Mouse (Mus musculus) left cerebral cortex, postnatal 14 days (tissue): ENCODE data around the gene Trip4. TPM values are rescaled to one million over a fixed set of nuclear protein-coding genes. Genes with fewer than 3 reads are reported as not detected.
A peak's percentile ranks its signal among the peaks of the same experiment; 100 is the strongest.
"Not testable (repeated sequence)": the region's sequence is repeated elsewhere in the genome, so short reads cannot be mapped to it uniquely, and the experiment has no call there.

Experiments used
- DNase-seq, 2 experiments: peaks; one replicate each; pipeline ENCODE4 v3.0.0; 2021 to 2022; ENCODE audit warnings: low spot score in 2 of 2, mixed read lengths in 1 of 2
- intact Hi-C: fragments of 180-260 bp; cut with DNase I; formaldehyde crosslinking; loops from one replicate; pipeline ENCODE4 v1.15.1; 2025
- total RNA-seq, 2 experiments: library from RNA; stranded (reverse); gene quantifications; 2 replicates each; pipeline ENCODE4 v1.2.3; 2021

Gene Trip4
- total RNA-seq, 2 experiments from 2014 or later, result 33.4 to 35.6 TPM

DNA sequence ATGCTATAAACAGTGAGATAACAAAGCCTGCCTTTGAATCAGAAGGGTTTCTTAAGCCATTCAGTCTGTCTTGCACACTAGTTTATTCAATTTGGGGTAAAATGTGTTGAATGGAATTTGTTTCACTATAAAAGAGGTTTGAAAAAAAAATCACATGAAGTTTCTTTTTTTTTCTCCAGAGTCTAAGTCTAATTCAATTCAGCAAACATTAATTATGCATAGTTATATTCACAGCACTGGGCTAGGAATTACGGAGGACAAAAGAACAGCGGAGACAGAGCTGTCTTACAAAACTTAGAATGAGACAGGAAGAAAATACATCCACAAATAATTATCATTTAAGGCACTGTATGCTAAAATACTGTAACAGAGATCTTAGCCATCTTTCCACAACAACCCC is 90.2 kb downstream of the Trip4 start:
- intact Hi-C loops, result no loop called here
- DNase-seq, result no peak

DNA sequence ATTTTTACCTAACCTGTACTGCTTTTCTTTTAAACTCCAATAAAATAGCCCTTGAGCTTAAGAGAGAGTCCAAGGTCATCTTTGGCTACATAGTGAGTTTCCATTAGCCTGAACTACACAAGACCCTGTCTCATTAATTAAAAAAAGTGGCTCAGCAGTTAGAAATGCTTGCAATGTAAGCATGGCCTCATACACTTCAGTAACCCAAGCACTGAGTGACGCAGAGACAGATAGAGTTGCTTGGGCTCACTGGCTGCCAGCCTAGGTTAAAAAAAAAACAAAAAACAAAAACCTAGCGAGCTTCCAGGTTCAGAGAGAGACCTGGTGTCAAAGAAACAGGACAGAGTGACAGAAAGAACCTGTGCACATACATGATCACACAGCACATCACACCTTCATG is 95.8 kb downstream of the Trip4 start:
- intact Hi-C loops, result no loop called here
- DNase-seq, result no peak

DNA sequence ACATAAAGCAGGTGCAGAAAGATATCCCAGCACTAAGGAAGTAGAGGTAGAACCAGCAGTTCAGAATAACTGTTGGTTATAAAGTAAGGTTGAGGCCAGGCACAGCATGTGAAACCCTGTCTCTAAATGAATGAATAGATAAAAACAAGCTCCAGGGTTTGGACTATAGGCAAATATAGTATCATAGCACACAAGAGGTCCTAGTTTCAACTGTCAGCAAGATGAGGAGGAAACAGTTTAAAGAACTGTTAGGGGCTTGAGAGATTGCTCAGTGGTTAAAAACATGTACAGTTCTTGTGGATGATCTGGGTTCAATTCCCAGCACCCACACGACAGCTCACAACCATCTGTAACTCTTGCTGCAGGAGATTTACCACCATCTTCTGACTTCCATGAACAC is 96.8 kb downstream of the Trip4 start:
- intact Hi-C loops, result no loop called here
- DNase-seq, result no peak

DNA sequence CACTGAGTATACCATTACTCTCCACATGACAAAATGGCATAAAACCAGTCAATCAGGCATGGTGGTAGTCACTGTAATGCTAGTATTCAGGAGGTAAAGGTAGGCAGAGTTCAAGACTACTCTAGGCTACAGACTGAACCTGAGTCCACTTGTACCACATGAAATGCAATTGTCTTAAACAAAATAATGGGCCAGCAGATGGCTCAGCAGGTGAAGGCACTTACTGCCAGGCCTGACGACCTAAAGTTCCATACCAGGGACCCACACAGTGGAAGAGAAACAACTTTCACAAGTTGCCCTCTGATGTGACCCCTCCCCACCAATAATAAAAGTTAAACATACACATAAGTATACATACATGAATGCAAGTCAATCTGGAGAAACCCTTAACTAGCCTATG is 100.8 kb downstream of the Trip4 start:
- intact Hi-C loops, result no loop called here
- no peak for DNase-seq

DNA sequence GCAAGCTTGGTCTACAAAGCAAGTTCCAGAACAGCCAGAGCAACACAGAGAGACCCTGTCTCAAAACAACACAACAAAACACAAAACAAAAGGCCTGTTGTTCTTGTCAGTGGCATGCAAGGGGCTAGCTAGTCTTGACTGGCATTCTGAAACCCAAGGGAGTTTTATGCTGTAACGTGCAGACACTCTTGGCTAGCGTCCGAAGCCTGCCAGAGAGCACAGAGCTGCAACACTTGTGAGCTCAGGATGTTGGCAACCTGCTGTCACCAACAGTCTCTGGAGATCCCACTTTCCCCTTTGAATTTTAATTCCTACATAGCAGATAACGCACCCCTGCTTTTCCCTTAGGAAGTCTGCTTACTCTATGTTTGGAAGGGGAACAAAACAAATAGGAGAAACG is 101.3 kb downstream of the Trip4 start:
- no peak for DNase-seq
- intact Hi-C loops, result no loop called here

DNA sequence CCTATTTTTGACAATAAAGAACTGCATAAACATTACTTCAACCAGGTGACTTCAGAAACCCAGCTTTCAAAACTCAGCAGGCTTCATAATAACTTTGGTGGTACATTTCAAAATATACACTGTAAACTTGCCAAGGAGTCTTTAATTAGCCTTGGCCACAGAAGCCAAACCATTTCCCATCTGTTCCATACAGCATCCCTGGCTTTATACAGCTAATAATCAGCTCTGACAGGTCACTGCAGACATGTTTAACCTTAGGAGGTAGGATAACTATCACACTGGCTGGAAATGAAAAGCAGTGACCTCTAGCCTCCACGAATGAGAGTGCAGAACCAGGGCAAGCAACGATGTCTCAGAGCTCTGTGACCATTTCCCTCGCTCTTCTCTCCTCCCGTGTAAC is 108.8 kb downstream of the Trip4 start:
- intact Hi-C loops, result no loop called here
- no peak for DNase-seq

DNA sequence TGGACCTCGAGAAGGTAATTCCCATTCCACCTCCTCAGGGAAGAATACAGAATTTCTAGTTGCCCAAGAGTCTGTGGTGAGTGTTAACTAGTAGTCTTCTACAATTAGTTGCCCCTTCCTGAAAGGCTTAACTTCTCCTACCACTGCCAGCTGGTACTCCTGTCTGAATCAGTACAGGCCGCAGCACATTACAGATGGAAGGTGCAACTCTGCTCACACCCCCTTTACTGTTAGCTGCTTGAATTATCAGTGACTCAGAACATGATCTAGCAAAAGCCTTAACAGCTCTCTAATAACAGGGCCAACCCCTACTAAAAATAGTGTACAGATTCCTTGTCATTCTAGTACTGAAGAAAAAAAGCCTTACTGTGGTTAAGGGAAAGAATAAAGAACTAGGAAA is 112.9 kb downstream of the Trip4 start:
- intact Hi-C loops, result no loop called here
- DNase-seq, result no peak

DNA sequence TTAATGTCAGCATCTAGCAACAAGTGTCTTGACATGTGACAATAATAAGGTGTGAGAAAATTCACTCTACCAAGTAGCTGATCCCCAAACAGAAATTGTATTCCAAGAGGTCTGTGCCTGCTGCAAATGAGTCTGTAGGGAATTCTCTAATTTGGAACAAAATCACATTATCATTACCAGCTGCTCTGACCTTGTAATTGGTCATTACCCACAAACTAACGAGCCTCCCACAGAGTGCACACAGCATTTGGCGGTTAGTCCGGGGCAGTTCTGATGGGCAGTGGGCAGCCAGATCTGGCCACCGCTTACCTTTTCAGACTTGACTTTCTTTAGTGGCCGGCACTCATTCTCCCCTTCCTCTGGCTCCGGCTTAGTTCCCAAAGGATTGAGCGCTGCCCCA is 114.3 kb downstream of the Trip4 start:
- no peak for DNase-seq
- intact Hi-C loops, result no loop called here

DNA sequence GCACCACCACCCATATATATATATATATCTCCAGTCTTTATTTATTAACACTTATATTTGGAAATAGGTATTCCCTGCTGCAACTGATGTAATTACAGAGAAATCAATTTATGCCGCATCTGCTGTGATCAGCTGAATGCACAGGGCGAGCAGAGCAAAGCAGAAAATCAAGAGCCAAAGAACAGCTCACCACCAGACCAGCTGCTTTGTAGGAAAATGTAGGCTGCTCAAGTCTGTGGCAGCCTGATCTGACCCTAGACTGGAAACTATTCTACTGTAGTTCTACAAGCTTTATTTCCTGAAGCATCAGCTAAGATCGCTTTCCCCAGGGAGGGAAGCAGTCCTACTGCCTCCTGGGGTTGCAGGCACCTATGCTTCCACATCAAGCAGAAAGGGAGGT is 115.1 kb downstream of the Trip4 start:
- intact Hi-C loops, result no loop called here

DNA sequence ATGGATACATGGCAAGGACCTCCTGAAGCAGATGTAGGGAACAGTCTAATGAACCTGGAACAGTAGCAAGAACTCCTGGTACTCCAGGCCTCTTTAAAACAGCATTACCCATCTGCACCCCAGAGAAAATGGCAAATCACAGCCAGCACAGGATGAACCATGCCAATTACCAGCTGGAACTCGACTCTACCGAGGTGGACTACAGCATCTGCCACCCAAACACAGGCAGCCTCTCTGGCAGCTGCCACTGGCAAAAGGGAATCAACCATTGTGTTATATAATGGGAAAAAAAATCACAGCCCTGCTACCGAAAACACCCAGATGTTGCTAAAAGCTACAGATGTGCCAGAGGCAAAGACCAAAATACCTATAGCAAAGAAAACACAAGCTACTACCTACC is 115.5 kb downstream of the Trip4 start:
- no peak for DNase-seq
- intact Hi-C loops, result no loop called here

More for the DNA sequence above, 115.1 kb downstream of the Trip4 start:
- DNase-seq, result peak in 1 of 2 experiments; percentile 18

DNA sequence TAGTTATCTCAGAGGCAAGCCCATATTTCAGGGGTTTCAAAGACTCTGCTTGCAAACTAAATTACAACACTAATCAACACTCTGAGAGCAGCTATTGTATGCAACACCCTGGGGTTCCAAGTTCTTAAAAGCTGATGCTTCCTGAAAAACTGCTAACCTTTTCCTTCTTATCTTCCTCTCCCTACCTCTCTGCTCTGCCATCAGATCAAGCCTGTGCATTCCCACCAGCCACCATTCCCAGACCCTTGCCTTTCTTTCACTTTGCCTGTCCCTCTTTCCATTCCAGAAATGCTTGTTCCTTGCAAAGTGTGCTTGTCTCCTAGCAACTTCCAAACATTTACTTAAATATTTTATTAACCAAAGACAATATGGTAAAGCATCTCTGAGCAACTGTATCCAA is 116.7 kb downstream of the Trip4 start:
- DNase-seq, result no peak
- intact Hi-C loops, result no loop called here

DNA sequence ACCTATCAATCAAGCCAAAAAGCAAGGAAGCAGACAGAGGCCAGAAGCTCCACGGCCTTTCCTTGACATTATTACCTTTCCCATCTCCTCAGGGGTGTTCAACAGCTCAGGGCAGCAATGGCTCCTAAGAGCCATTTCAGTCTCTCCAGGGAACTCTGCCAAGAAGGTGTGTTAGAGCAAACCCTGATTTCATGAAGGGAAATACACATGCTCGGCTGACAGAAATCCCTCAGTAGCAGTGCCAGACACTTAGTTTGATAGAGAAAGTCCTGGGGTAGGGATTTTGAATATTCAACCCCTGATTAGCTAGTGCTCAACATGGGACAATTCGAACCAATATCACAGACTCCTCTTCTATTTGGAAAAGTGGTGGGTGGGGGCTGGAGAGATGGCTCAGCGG is 117.5 kb downstream of the Trip4 start:
- intact Hi-C loops, result no loop called here
- no peak for DNase-seq

DNA sequence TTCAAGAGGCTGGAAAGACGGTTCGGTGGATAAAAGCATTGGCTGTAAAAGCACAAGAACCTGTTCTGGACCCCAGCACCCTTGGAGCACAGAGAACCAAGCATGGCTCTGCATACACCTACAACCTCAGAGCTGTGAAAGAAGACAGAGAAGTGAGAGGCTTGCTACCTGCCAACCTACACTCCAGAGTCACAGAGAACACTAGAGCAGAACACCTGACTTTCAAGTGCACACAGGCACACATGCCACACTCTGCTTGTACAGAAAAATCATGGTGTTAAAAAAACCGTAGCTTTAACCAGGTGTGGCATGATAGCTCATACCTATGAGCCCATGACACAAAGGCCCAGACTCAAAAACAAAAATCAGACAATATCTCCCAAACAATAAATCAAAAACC is 118.8 kb downstream of the Trip4 start:
- intact Hi-C loops, result no loop called here
- DNase-seq, result no peak

DNA sequence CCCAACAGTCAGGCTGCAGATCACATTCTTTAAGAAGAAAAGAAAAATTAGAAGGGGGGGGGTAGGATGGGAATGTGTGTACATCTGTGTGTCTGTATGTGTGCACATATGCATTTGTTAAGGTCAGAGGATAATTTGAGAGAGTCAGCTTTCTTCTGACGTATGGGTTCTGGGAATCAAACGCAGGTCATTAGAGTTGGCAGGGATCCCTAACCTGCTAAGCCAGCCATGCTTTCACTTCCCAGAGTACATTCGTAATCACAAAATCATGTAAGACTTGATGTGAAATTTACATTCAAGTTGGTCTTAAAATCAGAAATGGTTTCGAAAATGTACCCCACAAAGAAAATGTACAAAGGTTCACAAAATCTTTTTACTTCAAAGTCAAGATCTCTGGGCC is 120.0 kb downstream of the Trip4 start:
- intact Hi-C loops, result no loop called here
- no peak for DNase-seq

DNA sequence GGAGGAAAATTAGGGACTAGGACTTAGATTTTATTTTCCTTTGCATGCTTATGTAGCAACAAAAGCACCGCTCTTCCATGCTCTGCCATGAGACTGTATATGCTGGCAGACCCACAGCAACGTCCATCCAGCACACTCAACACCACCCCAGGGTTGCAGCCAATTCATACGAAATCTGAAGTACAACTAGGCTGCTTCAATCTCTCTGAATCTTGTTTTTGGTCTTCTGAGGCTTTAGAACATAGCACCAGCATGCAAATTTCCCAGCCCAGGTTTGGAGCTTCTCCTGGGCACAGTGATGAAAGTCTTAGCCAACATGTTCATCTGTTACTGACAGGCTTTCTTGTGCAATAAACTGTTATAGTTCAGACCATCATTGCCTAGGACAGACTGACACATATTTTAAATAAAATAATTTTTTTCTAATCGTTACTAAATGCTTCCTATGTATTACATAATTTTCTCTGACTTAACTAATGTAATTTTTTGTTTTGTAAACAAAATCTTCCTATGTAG is 120.7 kb downstream of the Trip4 start:
- intact Hi-C loops, result no loop called here
- no peak for DNase-seq

DNA sequence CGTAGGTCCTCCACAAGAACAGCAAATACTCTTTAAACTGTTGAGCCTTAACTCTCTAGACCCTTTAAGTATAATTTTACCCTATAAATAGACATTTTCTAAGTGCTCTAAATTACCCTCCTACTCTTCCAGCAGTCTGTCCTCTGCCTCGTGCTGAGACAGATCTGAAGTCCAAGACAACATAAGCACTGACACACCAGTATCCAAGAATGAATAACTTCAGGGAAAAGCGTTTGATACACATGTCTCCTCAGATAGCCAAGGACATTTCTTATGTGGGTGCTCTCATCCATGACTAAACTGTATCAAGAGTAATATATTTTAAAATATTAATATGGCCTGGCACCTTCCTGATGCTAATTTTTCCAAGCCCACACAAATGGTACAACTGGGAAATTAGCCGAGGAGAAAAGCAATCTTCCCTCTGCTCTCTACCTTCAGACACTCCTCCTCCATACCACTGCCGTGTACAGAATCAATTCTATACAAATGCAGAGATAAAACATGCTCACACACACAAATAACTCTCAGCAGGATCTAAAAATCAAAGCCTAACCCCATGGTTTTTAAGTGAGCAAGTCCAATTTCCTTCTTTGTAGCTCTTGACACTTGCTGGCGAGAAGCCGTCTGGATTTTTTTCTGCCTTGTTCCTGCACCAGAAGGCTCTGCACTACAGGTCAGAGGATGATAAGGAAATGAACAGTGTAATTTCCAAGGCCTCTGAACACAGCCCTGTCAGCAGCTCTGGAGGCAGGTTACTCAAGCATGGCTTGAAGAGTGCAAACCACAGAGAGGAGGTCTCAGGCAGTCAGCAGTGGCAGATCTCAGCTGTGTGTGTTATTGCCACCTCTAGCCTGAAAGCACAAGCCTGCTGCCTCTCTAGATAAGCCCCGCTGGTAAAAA is 121.5 kb downstream of the Trip4 start:
- intact Hi-C loops, result no loop called here
- DNase-seq, result peak; percentile 15 to 18

DNA sequence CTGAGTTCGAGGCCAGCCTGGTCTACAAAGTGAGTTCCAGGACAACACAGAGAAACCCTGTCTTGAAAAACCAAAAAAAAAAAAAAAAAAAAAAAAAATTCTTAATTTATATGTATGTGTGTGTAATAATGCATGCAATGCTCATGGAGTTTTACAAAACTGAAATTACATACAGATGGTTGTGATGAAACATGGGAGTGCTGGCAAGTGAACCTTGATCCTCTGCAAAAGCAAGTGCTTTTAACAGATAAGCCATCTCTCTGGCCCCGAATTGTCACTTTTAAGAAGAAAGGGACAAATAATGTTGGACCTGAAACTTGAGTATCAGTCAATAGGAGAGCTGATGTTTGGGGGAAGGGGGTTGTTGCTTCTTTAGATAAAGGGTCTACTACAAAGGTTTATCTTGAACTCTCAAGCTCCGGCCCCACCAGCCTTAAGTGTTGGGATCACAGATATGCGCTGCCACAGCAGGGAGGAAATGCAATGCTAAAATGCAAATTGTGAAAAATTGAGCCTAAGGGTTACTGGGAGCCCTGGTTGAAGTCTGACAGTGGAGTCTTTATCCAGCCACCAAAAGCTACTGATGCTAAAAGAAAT is 122.7 kb downstream of the Trip4 start:
- intact Hi-C loops, result no loop called here

DNA sequence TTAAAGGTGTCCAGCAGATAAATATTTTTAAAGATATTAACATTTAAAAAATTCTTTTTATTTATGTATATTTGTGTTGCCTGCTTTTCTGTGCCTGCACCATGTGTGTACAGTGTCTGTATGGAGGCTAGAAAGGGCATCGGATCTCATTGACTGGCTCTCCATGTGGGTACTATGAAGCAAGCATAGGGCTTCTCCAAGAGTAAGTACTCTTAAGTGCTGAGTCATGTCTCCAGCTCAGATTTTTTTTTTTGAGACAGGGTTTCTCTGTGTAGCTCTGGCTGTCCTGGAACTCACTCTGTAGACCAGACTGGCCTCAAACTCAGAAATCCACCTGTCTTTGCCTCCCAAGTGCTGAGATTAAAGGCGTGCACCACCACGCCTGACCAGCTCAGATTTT is 129.0 kb downstream of the Trip4 start:
- intact Hi-C loops, DNase-seq: not testable (repeated sequence)

More for the DNA sequence above, 122.7 kb downstream of the Trip4 start:
- no peak for DNase-seq
